Mouse (Mus musculus) CD4-positive naive resting alpha-beta T cell, adult 76 days (primary cell): Measurements from ENCODE around the gene Etfa. TPM values are rescaled to one million over a fixed set of nuclear protein-coding genes. Genes with fewer than 3 reads are reported as not detected.

Source experiments
- total RNA-seq: library from RNA; stranded (reverse); gene quantifications from one replicate; pipeline ENCODE4 v1.2.4, GENCODE M21; 2023

Gene Etfa
- total RNA-seq = 36.9 TPM

DNA sequence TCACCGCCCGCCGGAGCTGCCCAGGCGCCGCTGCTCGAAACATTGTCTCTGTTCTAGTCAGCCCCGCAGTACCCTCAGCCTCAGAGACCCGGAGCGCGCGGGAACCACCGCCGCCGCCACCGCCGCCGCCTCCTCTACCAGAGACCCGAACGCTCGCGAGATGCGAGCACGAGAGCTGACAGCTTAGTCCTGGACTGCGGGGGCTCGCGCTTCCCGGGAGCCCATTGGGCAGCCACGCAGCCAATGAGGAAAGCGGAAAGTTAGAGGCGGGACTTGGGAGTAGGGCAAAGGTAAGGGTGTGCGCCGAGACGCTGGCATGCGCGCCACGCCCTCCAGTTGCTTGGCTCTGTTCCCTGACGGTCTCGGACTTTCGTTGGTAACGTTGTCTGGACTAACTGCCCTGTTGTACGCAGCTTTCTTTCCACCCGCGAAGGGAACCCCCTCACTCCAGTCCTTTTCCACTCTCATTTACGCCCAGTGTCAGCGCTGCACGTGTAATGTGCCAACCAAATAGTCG lies at the start of gene Etfa:
TSS of gene Etfa (minus strand) at position 217 of the 517 bp plus-strand sequence.

DNA sequence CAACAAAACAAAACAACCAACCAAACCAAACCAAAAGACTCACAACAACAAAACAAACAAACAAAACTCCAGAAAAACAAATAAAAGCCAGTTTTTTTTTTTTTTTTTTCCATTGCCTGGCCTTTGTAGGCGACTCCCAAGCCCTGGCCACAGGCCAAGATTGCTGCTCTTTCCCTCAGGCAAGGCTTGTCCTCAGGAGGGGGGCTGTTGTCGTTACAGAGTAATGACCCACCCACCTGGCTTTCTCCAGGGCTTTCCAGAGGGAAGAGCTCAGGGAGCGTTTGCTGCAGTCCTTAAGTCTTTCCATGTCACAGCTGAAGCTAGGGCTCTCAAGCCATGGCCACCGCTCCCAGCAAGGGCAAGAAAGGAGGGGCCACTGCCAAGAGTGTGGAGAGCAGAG lies 26.3 kb upstream of the Etfa start, which contains the start of gene Isl2:
TSS of gene Isl2 (plus strand) at position 296 of the 400 bp plus-strand sequence.

Other genes starting within 250 kb of the Etfa start
- 0.79 TPM for gene Nrg4, start 185.4 kb downstream of the Etfa start, total RNA-seq
- gene Tmem266, start 185.3 kb downstream of the Etfa start, total RNA-seq = not detected
- gene Isl2, start 26.4 kb upstream of the Etfa start, total RNA-seq = not detected